Mouse (Mus musculus) forebrain, embryonic 10.5 days (tissue): Measurements from ENCODE around the gene Zswim4. TPM values are rescaled to one million over a fixed set of nuclear protein-coding genes. Genes with fewer than 3 reads are reported as not detected.

Source experiments
- DNase-seq: peaks from one replicate; pipeline ENCODE4 v3.0.0-alpha.2; 2017; ENCODE audit warnings: low spot score; ENCODE audit errors: extremely low spot score
- H3K27ac ChIP-seq: fragments of 300-500 bp; sonication (generic); 2 replicates; pipeline ENCODE4 v1.5.1; 2016; ENCODE audit warnings: mild to moderate bottlenecking
- H3K27me3 ChIP-seq: fragments of 300-500 bp; sonication (generic); 2 replicates; pipeline ENCODE4 v1.6.1; 2016; ENCODE audit warnings: mild to moderate bottlenecking; ENCODE audit not compliant: poor library complexity, severe bottlenecking
- H3K36me3 ChIP-seq: fragments of 300-500 bp; sonication (generic); replicated peaks from 2 replicates; pipeline ENCODE4 v1.6.1; 2016; ENCODE audit warnings: mild to moderate bottlenecking, moderate library complexity
- H3K4me1 ChIP-seq: fragments of 300-500 bp; sonication (generic); 2 replicates; pipeline ENCODE4 v1.6.1; 2016
- H3K4me3 ChIP-seq: fragments of 300-500 bp; sonication (generic); 2 replicates; pipeline ENCODE4 v1.5.1; 2016; ENCODE audit warnings: mild to moderate bottlenecking, moderate library complexity
- H3K9me3 ChIP-seq: fragments of 300-500 bp; sonication (generic); 2 replicates; pipeline ENCODE4 v1.6.1; 2016; ENCODE audit warnings: mild to moderate bottlenecking, moderate library complexity
- WGBS: fragments of 180-500 bp; shearing (Covaris S2); methylation state at CpG from one replicate; pipeline ENCODE4 v1.1.7; 2016; 5-methylcytosine and 5-hydroxymethylcytosine counted together
- polyA plus RNA-seq: library from polyadenylated mRNA; unstranded; fragments of >200 nt; fragmentation: Nextera tagmentation; extraction: Ambion mirVana; gene quantifications from 2 replicates; pipeline ENCODE4 v1.2.1, GENCODE M21; 2016

The Zswim4 gene
- polyA plus RNA-seq, 1 experiment from 2014 or later, result 31.4 TPM

- 94% methylated on average over 5 of the region's 5 CpGs for WGBS
- Histone ChIP-seq H3K4me3 (no peak overlapping the region), H3K4me1 (no peaks in the 10 kb centered on the region), H3K9me3 (no peaks in the 10 kb centered on the region), H3K27me3 (no peaks in the 10 kb centered on the region), H3K36me3 (peaks cover 100% of the 10 kb centered on the region), H3K27ac (no peak overlapping the region)
- no peak for DNase-seq
Measured at GRCm38 (mm10) chr8:84218143-84218542, 18.7 kb downstream of the Zswim4 start.

DNA sequence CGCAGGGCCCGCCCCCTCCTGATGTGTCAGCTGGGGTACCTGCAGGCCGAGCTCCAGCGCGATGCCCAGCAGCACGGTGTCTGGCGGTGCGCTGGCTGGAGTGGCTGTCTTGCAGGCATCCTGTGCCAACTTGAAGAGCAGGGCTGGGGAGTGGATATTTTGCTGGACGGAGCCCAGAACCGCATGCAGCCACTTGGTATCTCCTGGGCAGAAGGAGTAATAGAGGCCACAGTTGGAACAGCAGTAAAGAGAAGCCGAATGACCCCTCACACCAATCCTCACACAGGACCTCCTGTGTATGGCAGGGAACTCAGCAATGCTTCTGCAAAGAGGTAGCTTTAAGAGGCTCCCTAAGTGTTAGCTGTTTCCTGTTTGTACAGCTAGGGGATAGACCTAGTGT lies 19.6 kb downstream of the Zswim4 start:
- no peak for DNase-seq
- 93% methylated on average over 11 of the region's 11 CpGs for WGBS
- Histone ChIP-seq H3K27ac (no peak overlapping the region), H3K27me3 (no peaks in the 10 kb centered on the region), H3K36me3 (peaks cover 100% of the 10 kb centered on the region), H3K9me3 (no peaks in the 10 kb centered on the region), H3K4me1 (no peaks in the 10 kb centered on the region), H3K4me3 (no peak overlapping the region)

DNA sequence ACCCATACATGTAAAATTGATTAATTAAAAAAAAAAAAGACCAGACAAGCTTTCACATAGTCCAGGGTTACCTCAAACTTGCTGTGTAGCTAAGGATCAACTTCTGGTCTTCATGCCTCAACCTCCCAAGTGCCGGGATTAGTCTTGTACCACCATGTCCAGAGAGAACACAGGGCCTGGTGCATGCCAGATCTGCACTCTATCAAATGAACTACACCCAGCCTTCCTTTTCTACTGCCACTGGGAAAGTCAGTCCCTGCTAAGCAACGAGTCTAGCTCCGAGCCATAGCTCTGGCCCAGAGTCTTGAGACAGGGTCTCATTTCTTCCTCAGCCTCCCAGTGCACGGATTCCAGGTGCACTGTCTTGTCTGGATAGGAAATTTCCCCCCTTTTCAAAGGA lies 23.6 kb downstream of the Zswim4 start:
- Histone ChIP-seq H3K36me3 (peaks cover 96% of the 10 kb centered on the region), H3K27ac (no peak overlapping the region), H3K27me3 (no peaks in the 10 kb centered on the region), H3K4me1 (peaks cover 20% of the 10 kb centered on the region), H3K9me3 (no peaks in the 10 kb centered on the region), H3K4me3 (no peak overlapping the region)
- DNase-seq, result no peak
- 89% methylated on average over 4 of the region's 4 CpGs for WGBS

- H3K27me3 ChIP-seq, result no peaks in the 10 kb centered on the region
- no peak for DNase-seq
- H3K4me1 ChIP-seq, result peaks cover 28% of the 10 kb centered on the region
- 94% methylated on average over 31 of the region's 31 CpGs for WGBS
- no peaks in the 10 kb centered on the region for H3K9me3 ChIP-seq
- H3K27ac ChIP-seq, result no peak overlapping the region
- peaks cover 84% of the 10 kb centered on the region for H3K36me3 ChIP-seq
- no peak overlapping the region for H3K4me3 ChIP-seq
Measured at GRCm38 (mm10) chr8:84211881-84212563, 24.8 kb downstream of the Zswim4 start.

DNA sequence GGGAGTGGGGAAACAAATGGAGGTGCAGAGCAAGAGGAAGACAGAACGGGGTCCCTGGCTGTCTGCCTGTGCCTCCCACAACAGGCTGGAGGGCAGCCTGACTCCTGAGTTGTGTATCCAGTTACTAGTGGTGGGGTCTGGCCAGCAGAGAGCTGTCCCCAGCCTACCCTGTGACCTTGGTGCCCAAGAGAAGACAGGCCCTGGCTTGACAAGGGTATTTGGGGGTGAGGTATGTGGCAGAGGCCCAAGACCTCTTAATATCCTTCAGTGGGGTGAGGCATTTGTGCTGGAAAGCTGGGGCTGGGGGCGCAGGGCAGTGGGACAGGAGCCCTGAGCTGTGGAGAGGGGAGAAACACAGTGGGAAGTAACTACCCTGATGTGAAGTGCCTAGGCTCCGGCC lies 25.7 kb downstream of the Zswim4 start:
- peaks cover 28% of the 10 kb centered on the region for H3K4me1 ChIP-seq
- whole genome bisulfite sequencing, result 93% methylated on average over 3 of the region's 3 CpGs
- H3K27ac ChIP-seq, result no peak overlapping the region
- no peaks in the 10 kb centered on the region for H3K27me3 ChIP-seq
- no peaks in the 10 kb centered on the region for H3K9me3 ChIP-seq
- peaks cover 82% of the 10 kb centered on the region for H3K36me3 ChIP-seq
- no peak overlapping the region for H3K4me3 ChIP-seq
- DNase-seq, result no peak

DNA sequence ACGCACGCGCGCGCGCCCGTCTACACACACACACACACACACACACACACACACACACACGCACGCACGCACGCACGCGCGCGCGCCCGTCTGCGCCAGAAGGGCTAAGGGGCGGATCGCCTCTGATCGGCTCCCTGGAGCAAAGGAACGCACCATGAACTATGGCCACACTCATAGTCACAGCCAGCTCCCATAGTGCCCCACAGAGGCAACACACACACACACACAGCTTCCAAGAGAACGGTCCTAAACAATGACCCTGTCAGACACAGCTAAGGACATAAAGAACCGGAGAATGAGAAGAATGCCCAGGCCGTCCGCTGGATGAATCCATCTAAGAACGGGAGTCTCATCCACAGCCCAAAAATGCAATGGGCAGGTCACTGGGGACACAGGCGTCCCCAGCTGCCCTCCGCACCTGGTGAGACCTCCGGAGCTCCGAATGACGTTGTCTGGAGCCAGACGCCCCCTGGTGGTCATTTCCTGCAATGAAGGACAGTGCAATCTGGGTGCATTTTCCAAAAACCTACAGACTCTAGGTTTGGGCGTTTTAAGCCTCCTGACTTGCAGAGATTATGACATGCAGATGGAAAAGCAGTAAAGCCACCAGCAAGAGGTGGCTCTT lies 26.6 kb downstream of the Zswim4 start:
- H3K4me3 ChIP-seq, result peak overlapping the region; percentile 23; the same call in 1 of the 2 replicates
- peaks cover 75% of the 10 kb centered on the region for H3K36me3 ChIP-seq
- no peaks in the 10 kb centered on the region for H3K9me3 ChIP-seq
- no peaks in the 10 kb centered on the region for H3K27me3 ChIP-seq
- H3K27ac ChIP-seq, result no peak overlapping the region; the same call in 1 of the 2 replicates
- DNase-seq, result peak; percentile 81
- WGBS, result 54% methylated on average over 34 of the region's 34 CpGs
- H3K4me1 ChIP-seq, result peaks cover 28% of the 10 kb centered on the region

- Histone ChIP-seq H3K4me1 (peaks cover 35% of the 10 kb centered on the region), H3K27ac (peak overlapping the region; percentile 67), H3K36me3 (peaks cover 64% of the 10 kb centered on the region), H3K4me3 (no peak overlapping the region), H3K9me3 (no peaks in the 10 kb centered on the region), H3K27me3 (no peaks in the 10 kb centered on the region)
- no peak for DNase-seq
- WGBS, result 43% methylated on average over 17 of the region's 17 CpGs
Measured at GRCm38 (mm10) chr8:84208381-84209380, 28.2 kb downstream of the Zswim4 start.

DNA sequence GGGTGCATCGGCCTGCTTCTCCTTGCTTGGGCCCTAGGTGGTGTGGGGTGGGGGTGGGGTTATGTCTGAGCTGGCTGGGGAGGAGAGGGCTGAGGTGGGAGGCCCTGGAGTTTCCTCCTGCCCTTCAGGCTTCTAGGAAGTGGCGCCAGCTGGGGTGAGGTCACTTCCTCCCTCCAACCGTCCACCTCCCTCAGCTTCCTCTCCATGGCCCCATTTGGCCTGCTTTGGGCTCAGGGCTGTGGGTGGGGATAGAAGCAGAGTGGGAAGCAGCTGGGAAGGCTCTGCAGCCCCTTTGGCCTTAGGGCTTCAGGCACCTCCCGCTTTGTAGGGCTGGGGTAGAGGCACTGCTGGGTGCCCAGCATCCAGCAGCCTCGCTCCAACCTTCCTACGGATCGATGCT lies 29.0 kb downstream of the Zswim4 start:
- Histone ChIP-seq H3K36me3 (peaks cover 55% of the 10 kb centered on the region), H3K4me3 (no peak overlapping the region), H3K27me3 (peaks cover 5% of the 10 kb centered on the region), H3K9me3 (no peaks in the 10 kb centered on the region), H3K4me1 (peaks cover 44% of the 10 kb centered on the region), H3K27ac (peak overlapping the region; percentile 67)
- DNase-seq, result no peak
- WGBS, result 61% methylated on average over 7 of the region's 7 CpGs

GRCm38 (mm10) chr8:84206666-84207065 lies 30.2 kb downstream of the Zswim4 start:
- Histone ChIP-seq H3K27me3 (peaks cover 17% of the 10 kb centered on the region), H3K9me3 (no peaks in the 10 kb centered on the region), H3K4me1 (peaks cover 55% of the 10 kb centered on the region), H3K27ac (no peak overlapping the region), H3K4me3 (no peak overlapping the region), H3K36me3 (peaks cover 43% of the 10 kb centered on the region)
- no peak for DNase-seq
- 81% methylated on average over 3 of the region's 3 CpGs for WGBS

- Histone ChIP-seq H3K27ac (no peak overlapping the region), H3K4me1 (peaks cover 64% of the 10 kb centered on the region), H3K27me3 (peaks cover 23% of the 10 kb centered on the region), H3K4me3 (no peak overlapping the region), H3K36me3 (peaks cover 27% of the 10 kb centered on the region), H3K9me3 (no peaks in the 10 kb centered on the region)
- no peak for DNase-seq
- 96% methylated on average over 5 of the region's 5 CpGs for WGBS
Measured at GRCm38 (mm10) chr8:84205073-84205472, 31.8 kb downstream of the Zswim4 start.

DNA sequence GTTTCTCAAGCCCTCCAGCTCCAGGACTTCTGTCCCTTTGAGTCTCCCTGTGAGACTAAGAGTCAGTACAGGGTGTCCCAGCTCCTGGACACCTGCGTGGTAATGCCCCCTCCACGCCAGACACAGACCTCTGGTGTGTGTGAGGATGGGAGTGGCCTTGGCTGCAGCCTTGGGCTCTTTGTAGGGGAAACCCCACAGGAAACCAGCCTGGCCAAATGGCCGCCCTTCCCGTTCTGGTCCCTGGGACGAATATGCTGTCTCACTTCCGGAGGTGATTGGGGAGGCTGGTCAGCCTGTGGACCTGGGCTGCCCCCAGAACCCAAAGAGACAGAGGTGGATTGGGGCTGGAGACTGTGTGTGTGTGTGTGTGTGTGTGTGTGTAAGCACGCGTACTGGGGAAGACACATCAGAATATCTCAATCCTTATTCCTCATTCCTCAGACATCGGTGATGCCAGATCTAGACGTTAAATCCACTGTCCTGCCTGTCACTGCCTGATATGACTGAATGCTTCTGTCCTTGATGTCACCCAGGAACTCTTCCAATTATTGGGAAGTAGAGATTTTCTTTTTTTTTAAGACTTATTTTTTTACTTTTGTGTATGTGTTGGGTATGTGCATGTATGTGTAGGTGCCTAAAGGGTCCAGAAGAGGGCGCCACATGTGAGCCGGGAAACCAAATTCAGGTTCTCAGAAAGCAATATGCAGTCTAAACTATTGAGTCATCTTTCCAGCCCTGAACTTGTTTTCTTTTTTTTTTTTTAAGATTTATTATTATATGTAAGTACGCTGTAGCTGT lies 32.7 kb downstream of the Zswim4 start:
- Histone ChIP-seq H3K36me3 (peaks cover 18% of the 10 kb centered on the region), H3K4me1 (peaks cover 69% of the 10 kb centered on the region), H3K4me3 (peak overlapping the region; percentile 69), H3K27me3 (peaks cover 28% of the 10 kb centered on the region), H3K9me3 (no peaks in the 10 kb centered on the region), H3K27ac (peak overlapping the region; percentile 85)
- WGBS, result 60% methylated on average over 13 of the region's 13 CpGs
- no peak for DNase-seq
